ENCODE assay signal across 13 mouse cellular contexts in the genomic region with DNA sequence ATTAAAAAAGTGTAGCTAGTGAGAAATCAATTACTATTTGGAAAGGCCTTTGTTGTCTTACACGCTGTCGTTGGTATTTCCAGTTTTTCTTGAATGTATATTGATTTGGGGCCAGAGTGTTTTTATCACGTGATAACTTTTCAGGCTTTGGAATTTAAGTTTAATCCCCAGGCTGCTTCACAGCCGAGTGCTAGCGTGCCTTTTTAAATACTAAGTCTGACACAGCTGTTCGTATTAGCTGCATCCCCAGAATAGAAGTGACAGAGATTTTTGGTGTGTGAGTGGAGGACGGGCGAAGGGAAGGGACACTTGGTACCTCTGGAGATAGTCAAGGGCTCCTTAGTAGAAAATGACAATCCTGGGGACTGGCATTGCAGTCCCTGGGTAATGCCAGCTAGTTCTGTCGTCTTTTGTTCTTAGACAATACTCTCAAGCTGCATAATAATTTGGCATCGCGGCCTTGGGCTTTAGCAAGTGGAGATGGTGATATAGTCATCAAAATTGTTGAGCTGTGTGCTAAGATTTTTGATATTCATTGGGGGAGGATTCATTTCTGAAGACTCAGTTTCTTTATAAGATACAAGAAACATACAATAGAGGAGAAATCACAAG. TPM values are rescaled to one million over a fixed set of nuclear protein-coding genes. Genes with fewer than 3 reads are reported as not detected.
DNase-seq lines count a peak whose midpoint lies in the region; ATAC-seq lines count a peak whose summit lies in the region.
"Had no signal": no experiment of that assay in that cellular context is flagged by ENCODE, and none has a peak within 500 bp of the region (broad histone marks: within the 10 kb centered on the region; RNA-seq: fewer than 3 reads in every experiment).

No protein-coding gene starts in this region.

- H3K4me1 ChIP-seq in forebrain, embryonic 14.5 days (ENCODE audit: control insufficient read depth, insufficient read depth, low read length) = peaks cover 31% of the 10 kb centered on the region
- peaks cover 57% of the 10 kb centered on the region for H3K4me1 ChIP-seq in forebrain, embryonic 10.5 days
- H3K4me1 ChIP-seq in heart, embryonic 15.5 days (replicated peaks) = peaks cover 57% of the 10 kb centered on the region
- peaks cover 49% of the 10 kb centered on the region for H3K4me1 ChIP-seq in intestine, embryonic 16.5 days (ENCODE audit: control insufficient read depth, insufficient read depth, low read length)

- DNase-seq in forebrain, embryonic 14.5 days (ENCODE audit: low spot score) = peak; percentile 37
- DNase-seq in forebrain, embryonic 10.5 days (ENCODE audit: extremely low spot score, low spot score) = no peak
- no peak for DNase-seq in heart, postnatal 14 days
- peak; percentile 25 for DNase-seq in brain, adult 2 months (ENCODE audit: low read depth, low spot score)
- no peak for DNase-seq in kidney, adult 11 months
- DNase-seq: kidney, adult 18-20 months; right cerebral cortex, postnatal 14 days had no signal

- H3K9ac ChIP-seq in forebrain, embryonic 14.5 days (ENCODE audit: low read length) = no peak overlapping the region
- H3K9ac ChIP-seq in heart, embryonic 15.5 days = no peak overlapping the region
- H3K9ac ChIP-seq in intestine, embryonic 16.5 days (ENCODE audit: low read depth, low read length) = peak overlapping the region; percentile 29; the same call in 1 of the 2 replicates
- H3K9ac ChIP-seq: liver, embryonic 14.5 days had no signal

- WGBS in forebrain, embryonic 14.5 days = 45% methylated on average over 11 of the region's 11 CpGs
- WGBS in forebrain, embryonic 10.5 days = 87% methylated on average over 11 of the region's 11 CpGs
- 52% methylated on average over 11 of the region's 11 CpGs for whole genome bisulfite sequencing in heart, embryonic 15.5 days
- WGBS in intestine, embryonic 16.5 days = 55% methylated on average over 11 of the region's 11 CpGs

- H3K27ac ChIP-seq in forebrain, embryonic 14.5 days (ENCODE audit: low read depth, low read length) = no peak overlapping the region
- no peak overlapping the region for H3K27ac ChIP-seq in forebrain, embryonic 10.5 days
- H3K27ac ChIP-seq in heart, embryonic 15.5 days = peak overlapping the region; percentile 70
- no peak overlapping the region for H3K27ac ChIP-seq in intestine, embryonic 16.5 days (ENCODE audit: low read length)
- H3K27ac ChIP-seq: liver, embryonic 14.5 days had no signal

- no peak overlapping the region for H3K4me2 ChIP-seq in forebrain, embryonic 14.5 days (ENCODE audit: low read length)
- H3K4me2 ChIP-seq in heart, embryonic 15.5 days = peak overlapping the region; percentile 29
- no peak overlapping the region for H3K4me2 ChIP-seq in intestine, embryonic 16.5 days (ENCODE audit: low read depth, low read length)

- H3K27me3 ChIP-seq in forebrain, embryonic 14.5 days (replicated peaks; ENCODE audit: control insufficient read depth, insufficient read depth, low read length) = no peaks in the 10 kb centered on the region
- H3K27me3 ChIP-seq in forebrain, embryonic 10.5 days (ENCODE audit: poor library complexity, severe bottlenecking) = no peaks in the 10 kb centered on the region
- no peaks in the 10 kb centered on the region for H3K27me3 ChIP-seq in heart, embryonic 15.5 days
- H3K27me3 ChIP-seq in intestine, embryonic 16.5 days (replicated peaks; ENCODE audit: control insufficient read depth, insufficient read depth, low read length) = no peaks in the 10 kb centered on the region

- H3K36me3 ChIP-seq in forebrain, embryonic 14.5 days (ENCODE audit: control insufficient read depth, insufficient read depth, low read length) = no peaks in the 10 kb centered on the region
- H3K36me3 ChIP-seq in forebrain, embryonic 10.5 days (replicated peaks) = peaks cover 2% of the 10 kb centered on the region; the same call in 1 of the 2 replicates
- H3K36me3 ChIP-seq in heart, embryonic 15.5 days = no peaks in the 10 kb centered on the region
- H3K36me3 ChIP-seq in intestine, embryonic 16.5 days (ENCODE audit: control insufficient read depth, insufficient read depth, low read length) = no peaks in the 10 kb centered on the region

- no peak for ATAC-seq in forebrain, embryonic 14.5 days
- ATAC-seq in heart, embryonic 15.5 days (replicated peaks; ENCODE audit: insufficient number of reproducible peaks, insufficient read depth, low FRiP score, low read depth) = no peak
- ATAC-seq in intestine, embryonic 16.5 days = no peak
- no peak for ATAC-seq in cerebellum, adult (ENCODE audit: insufficient number of reproducible peaks, low FRiP score, low TSS enrichment)
- ATAC-seq: activated CD4-positive, CD25-positive, alpha-beta regulatory T cell, adult 4 months; lung, postnatal 0 days had no signal

- intact Hi-C loops in heart, postnatal 14 days (cut with DNase I) = no loop called here

- H3K4me3 ChIP-seq in forebrain, embryonic 14.5 days (ENCODE audit: low read depth, low read length) = no peak overlapping the region
- no peak overlapping the region for H3K4me3 ChIP-seq in forebrain, embryonic 10.5 days
- no peak overlapping the region for H3K4me3 ChIP-seq in heart, embryonic 15.5 days
- H3K4me3 ChIP-seq in intestine, embryonic 16.5 days (ENCODE audit: low read length) = no peak overlapping the region

- H3K9me3 ChIP-seq in forebrain, embryonic 14.5 days (replicated peaks; ENCODE audit: control insufficient read depth, low read length) = no peaks in the 10 kb centered on the region
- no peaks in the 10 kb centered on the region for H3K9me3 ChIP-seq in forebrain, embryonic 10.5 days
- H3K9me3 ChIP-seq in heart, embryonic 15.5 days (replicated peaks) = no peaks in the 10 kb centered on the region
- H3K9me3 ChIP-seq in intestine, embryonic 16.5 days (ENCODE audit: control insufficient read depth, low read length) = no peaks in the 10 kb centered on the region

RNA-seq across cellular contexts. Expression of a gene that starts 11.7 kb away (rescaled TPM):
- 68.4 and 72.6 TPM in 2 replicates for polyA plus RNA-seq in forebrain, embryonic 14.5 days (2014; fragmentation: Nextera tagmentation; extraction: Ambion mirVana)
- polyA plus RNA-seq in forebrain, embryonic 10.5 days (2016; fragmentation: Nextera tagmentation; extraction: Ambion mirVana) = 45.5 and 46.6 TPM in 2 replicates
- 26.0 and 29.0 TPM in 2 replicates for polyA plus RNA-seq in heart, embryonic 15.5 days (2015; fragmentation: Nextera tagmentation; extraction: Ambion mirVana)
- 10 to 100 TPM; 12.6 to 14.6 TPM for total RNA-seq in heart, postnatal 14 days (2021)
- 16.5 and 19.5 TPM in 2 replicates for polyA plus RNA-seq in intestine, embryonic 16.5 days (2015; fragmentation: Nextera tagmentation; extraction: Ambion mirVana)

Comparison
In these comparisons a context has a peak if more than half of its experiments do, and no peak if none do; other contexts are left out.
1. DNase-seq: peak in forebrain, embryonic 14.5 days (single experiment) and brain, adult 2 months (single experiment); none in forebrain, embryonic 10.5 days (single experiment), heart, postnatal 14 days (0 of 2) and kidney, adult 11 months (single experiment).